Mouse (Mus musculus): ENCODE data around the gene Prr36.

DNA sequence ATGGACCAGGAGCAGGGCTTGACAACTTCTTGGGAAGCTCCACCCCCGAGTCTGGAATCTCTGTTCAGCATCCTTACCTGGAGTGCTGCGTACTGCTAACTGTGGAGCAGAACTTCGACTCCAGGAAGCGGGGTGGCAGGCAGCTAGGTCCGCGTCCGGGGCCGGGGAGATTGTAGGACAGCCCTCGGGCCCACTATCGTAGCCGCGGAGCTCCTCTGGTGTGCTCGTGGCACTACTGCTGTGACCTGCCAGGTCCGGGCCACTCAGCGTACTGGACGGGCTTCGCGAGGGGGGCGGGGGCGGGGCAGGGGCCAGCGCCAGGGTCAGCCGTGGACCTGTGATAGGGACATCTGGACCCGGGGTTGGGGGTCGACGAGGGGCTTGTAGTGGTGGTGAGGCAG, 4.5 kb downstream of the Prr36 start:
- TF ChIP-seq CTCF (IDR thresholded peaks at IDR 0.05; ENCODE audit: low read depth) (no peak), EP300 (IDR thresholded peaks at IDR 0.05; ENCODE audit: low read depth) (no peak)

Data from liver, embryonic 14.5 days (tissue).